Mouse (Mus musculus): ENCODE measurements at regions not wholly inside any gene's neighbourhood (a gene's known extent, or its start where the extent isn't known, plus 50 kb on each side); places are given as distances from the start of the nearest gene placed in this dataset.

DNA sequence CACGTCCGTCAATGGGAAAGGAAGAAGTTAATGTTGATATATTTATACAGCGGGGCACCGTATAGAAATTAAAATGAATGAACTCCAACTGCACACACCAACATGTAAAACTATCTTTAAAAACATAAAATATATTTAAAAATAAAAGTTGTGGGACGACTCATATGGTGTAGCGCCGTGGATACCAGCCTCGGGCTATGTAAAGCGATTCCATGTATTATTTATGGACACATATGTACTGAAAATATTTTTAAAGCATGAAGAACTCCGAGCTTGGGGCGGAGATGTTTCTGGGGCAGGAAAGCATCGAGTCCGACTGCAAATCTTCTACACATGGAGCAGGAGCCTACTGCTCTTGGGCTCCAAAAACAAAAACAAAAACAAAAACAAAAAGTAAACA, 182.4 kb downstream of the Cryba4 start:
- no peak for ATAC-seq (replicated peaks; ENCODE audit: low read depth, poor library complexity, severe bottlenecking)

DNA sequence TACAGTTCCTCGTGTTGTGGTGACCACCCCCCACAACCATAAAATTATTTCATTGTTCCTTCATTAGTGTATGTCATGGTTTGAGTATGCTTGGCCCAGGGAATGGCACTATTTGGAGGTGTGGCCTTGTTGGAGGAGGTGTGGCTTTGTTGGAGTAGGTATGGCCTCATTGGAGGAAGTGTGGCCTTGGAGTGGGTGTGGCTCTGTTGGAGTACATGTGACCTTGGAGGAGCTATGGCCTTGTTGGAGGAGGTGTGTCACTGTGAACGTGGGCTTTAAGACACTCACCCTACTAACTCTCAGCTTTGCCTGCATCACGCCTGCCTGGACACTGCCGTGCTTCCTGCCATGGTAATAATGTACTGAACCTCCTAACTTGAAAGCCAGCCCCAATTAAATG, 179.9 kb downstream of the Cryba4 start:
- no peak for ATAC-seq (replicated peaks; ENCODE audit: low read depth, poor library complexity, severe bottlenecking)

DNA sequence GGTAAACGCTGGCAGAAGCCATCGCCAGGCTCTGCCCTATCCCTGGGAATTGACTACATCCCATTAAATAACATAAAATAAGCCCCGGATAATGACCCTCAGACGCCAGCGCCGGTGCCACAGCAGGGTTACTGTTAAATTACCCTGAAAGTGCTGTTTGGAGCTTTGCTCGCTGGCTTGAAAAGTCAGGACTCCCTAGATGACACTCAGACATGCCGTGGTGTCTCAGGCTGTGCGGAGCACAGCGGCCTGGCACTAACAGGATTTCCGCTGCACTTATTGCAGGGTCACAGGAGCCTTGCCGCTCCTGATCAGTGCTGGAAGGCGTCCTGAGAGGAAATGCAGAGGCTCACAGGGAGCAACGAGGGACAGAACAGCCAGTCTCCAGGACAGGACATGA, 175.2 kb downstream of the Cryba4 start:
- no peak for ATAC-seq (replicated peaks; ENCODE audit: low read depth, poor library complexity, severe bottlenecking)

DNA sequence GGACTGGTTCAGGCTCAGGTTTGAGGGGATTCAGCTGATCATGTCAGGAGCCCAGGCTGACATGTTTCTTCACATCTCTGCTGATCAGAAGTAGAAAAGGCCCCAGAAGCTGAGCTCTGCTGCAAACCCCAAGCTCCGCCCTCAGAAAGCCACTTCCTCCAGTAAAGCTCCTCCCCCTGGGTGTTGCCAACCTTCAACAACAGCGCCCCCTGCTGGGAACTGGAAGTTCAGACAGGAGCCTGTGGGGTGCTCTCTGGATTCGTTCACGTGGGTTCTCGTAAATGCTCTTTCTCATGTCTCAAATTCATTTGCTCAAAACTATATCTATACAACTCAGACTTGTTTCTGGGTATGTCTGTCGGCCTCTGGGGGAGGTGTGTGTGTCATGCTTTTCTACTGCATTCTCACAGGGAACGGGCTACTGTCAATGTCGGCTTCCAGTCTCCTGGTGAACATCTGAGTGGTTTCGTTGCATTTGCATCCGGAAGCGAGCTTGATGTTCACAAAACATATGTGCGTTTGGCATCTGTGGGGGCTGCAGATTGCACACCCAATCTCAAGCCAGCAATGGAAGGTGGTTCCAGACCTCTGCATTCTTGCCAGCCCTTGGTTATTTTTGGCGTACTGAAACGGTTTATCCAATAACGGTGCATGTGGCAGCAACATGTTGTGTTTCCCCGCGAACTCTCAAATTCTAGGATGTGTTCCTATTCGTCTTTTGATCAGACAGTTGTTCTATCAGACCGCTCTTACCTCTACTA, 174.3 kb downstream of the Cryba4 start:
- ATAC-seq (replicated peaks; ENCODE audit: low read depth, poor library complexity, severe bottlenecking): no peak

DNA sequence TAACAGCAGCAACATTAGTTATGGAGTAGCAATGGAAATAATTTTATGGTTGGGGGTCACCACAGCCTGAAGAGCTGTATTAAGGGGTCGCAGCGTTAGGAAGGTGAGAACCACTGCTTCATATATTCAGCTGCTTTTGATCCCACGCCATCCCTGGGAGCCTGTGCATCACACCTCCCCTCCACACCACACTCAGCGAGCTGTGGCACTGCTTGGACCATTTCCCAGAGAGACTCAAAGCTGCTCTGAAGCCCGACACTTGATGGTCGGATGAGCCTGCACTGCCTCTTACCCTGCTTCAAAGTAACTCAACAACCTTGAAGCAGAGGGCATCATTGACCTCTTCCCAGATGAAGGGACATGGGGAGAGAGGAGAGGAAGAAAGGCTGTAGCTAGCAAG, 171.3 kb downstream of the Cryba4 start:
- ATAC-seq (replicated peaks; ENCODE audit: low read depth, poor library complexity, severe bottlenecking): no peak

DNA sequence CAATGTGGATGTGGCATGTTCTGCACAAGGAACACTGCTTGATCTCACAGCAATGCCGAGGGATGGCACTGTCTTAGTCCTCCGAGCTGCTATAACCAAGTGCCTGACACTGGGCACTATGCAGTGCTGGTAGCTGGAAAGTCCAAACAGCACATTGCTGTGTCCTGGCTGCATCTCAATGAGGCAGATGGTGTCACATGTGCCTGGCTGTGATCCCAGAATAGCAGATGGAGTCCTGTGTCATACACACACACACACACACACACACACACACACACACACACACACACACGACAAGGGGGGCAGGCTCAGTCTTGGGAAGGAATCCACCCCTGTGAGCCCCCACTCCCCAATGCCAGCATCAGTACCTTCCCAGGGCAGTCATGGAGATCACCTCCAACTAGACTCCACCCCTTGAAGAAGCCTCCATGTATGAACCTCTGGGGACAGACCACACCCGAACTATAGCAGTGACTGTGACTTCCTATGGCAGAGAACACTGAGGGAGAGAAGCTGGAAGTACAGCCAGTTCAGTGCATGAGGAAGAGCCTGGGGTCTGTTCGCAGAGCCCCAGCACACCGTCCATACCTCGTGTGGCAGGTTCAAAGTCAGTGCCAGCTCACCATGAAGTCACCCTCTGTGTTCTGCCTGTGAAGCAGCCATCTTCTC, 160.3 kb downstream of the Cryba4 start:
- no peak for ATAC-seq (replicated peaks; ENCODE audit: low read depth, poor library complexity, severe bottlenecking)

DNA sequence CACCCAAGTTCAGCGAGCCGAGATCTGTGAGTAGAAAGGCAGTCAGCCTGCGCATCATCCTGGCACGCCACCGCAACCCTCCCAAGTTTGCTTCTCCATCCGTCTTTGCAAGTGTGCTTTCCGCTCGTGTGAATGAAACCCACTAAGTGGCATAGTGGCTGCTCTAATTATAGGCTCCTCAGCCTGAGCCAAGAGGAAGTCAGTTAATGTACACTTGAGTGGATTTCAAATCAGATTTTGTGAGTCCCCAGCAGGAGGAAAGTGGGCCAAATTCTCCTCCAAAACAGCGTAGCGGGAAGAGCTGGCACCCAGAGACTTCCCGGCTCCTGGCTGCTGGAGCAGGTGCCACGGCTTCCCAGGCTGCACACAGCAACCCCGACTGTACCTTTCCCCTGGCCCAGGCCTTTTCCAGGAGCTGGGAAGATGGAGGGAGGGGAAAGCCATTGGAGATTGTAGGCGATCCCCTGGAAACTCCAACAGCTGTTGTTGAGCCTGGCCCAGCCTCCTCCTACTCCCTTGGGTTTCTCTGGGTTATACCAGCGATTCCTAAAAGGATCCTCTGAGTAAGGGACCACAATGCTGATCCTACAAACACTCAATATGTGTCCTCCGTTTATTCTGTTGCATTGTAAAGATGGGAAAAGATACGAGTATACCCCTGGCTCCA, 158.3 kb downstream of the Cryba4 start:
- no peak for ATAC-seq (replicated peaks; ENCODE audit: low read depth, poor library complexity, severe bottlenecking)

DNA sequence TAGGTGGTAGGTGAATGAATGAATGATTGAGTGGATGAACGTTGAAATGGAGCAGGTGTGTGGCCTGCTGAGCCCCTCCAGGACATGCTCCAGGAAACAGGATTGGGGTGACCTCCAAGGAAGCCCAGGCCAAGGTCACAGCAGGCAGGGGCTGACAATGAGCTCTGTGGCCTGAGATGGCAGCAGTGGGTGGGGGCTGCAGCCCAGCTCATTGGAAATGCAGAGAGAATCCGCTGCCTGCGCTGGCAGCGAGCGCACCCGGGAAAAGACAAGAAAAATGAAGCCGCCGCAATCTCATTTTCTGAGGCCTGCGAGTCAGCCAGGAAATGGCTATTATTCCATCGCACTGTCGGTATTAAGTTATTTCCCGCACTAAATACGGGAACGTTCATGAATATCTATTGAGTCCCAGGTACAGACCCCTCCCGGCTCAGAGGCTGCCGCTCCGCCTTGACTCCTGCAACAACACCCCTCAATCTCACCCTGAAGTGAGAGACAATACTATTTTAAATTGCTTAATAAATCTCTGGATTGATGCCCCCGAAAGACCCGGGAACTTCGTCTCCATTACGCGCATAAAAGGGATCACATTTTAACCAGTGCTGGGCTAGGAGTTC, 153.7 kb downstream of the Cryba4 start:
- no peak for ATAC-seq (replicated peaks; ENCODE audit: low read depth, poor library complexity, severe bottlenecking)

DNA sequence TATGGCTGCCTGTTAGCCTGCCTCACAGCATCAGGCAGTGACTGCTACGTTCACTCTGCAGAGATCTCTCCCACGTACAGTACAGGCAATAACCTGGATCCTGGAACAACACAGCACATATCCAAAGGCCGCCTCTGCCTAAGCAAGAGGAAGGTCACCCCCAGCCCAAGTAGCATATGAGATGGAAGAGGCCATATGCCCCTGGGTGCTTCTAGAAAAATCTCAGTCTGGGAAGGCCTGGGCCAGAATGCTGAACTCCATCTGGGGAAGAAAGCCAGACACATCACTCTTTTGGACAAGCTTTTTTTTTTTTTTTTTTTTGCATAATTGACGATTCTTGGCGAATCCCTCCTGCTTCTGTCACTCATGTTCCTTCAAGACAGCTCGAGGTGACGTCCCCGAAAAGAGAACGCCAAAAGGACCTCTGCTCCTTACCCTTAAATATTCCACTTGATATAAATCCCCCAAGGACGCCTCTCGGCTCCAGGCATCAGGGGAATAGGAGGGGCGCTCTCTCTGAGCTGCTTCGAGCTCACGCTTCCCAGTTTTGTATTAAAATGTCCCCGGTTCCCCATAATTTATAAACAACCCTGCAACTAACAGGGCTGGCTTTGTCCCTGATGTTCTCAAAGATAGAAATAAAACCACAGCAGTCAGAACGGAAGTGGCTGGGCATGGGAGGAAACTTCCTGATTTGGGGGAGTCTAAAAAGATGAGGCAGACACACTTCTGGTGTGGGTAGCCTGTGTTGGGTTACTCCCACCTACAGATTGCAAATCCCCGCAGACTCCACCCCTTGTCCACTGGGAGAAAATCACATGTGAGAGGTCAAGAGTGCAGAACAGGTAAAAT, 150.4 kb downstream of the Cryba4 start:
- peak; percentile 57 for ATAC-seq (replicated peaks; ENCODE audit: low read depth, poor library complexity, severe bottlenecking)

DNA sequence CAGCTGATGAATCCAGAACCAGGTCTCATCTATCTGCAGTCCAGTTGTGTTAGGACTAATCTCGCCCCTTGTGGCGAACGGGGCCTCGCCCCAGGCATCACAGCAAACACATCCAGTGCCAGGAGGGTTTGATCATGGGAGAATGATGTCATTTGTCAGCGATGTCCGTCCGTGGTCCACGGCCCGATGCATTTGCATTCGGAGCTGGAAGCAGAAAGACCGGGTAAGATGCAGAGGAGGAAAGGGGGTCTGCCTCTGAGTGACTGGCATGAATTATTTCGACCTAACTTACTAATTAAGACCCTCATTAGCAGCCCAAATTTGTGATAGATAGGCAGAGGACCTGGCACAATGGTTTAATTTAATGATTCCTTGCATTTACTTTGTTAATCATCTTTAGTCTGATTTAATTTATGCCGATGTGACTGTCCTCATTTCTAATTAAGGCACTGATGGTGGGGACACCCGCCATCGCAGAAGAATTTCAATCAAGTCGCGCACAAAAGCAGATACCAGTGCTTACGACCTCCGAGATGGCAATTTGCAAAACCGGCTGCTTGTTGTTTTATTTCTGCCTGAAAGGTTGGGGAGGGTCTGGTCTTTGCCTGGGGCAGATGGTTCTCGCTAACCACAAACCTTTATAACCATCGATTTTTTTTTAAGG, 141.9 kb downstream of the Cryba4 start:
- no peak for ATAC-seq (replicated peaks; ENCODE audit: low read depth, poor library complexity, severe bottlenecking)

DNA sequence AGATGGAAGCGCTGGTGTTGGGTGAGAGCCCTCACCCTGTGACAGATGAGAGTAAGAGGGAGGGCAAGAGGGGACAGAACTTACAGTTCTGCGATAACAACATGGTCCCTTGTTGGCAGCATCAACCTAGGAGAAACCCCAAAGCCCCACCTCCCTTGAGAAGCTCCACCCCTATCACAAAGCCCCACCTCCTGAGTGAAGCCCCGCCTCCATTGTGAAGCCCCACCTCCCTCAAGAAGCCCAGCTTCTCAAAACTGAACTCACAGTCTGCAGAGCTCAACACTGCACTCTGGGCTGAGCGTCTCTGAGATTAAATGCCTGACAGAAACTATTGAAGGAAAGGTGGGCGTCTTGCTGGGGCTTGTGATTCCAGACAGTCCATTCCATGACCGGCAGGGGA, 131.6 kb downstream of the Cryba4 start:
- ATAC-seq (replicated peaks; ENCODE audit: low read depth, poor library complexity, severe bottlenecking): no peak

DNA sequence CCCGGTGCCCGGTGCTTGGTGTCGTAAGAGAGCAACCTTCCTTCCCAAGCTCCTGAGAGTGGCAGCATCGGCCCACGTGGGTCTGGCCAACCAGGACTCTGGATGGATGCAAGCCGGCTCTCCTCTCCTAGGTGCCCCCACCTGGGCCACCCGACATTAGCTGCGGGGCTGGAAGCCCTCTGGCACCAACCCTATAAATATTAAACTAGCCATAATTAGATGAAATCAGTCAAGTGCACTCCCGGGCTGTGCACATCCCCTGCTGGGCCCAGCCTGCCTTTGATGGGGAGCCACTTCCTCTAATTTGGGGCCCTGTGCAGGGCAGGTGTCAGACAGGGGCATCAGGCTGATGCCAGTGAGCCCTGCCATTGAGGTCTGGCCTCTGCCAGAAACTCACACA, 130.8 kb downstream of the Cryba4 start:
- no peak for ATAC-seq (replicated peaks; ENCODE audit: low read depth, poor library complexity, severe bottlenecking)

DNA sequence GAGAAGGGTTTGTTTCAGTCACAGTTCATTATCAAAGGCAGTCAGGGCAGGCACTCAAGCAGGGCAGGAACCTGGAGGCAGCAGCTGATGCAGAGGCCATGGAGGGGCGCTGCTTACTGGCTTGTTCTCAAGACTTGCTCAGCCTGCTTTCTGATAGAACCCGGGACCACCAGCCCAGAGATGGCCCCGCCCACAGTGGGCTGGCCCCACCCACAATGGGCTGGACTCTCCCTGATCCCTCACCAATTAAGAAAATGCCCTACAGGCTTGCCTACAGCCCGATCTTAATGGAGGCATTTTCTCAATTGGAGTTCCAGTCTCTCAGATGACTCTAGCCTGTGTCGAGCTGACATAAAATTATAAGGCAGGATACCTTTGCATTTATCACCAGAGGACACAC, 129.7 kb downstream of the Cryba4 start:
- no peak for ATAC-seq (replicated peaks; ENCODE audit: low read depth, poor library complexity, severe bottlenecking)

DNA sequence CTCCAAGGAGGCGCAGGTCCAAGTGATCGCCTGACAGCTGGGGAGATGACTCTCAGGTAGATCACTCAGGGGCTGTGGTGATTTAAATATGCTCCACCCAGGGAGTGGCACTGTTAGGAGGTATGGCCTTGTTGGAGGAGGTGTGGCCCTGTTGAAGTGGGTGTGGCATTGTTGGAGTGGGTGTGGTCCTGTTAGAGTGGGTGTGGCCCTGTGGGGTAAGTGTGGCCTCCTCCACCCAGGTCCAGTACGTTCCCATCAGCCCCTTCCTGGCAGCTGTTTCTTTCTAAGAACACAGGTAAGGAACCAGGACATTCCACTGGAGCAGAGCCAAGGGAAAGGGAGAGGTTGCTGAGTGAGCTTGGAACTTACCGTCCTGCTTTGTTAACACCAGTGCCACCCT, 125.1 kb downstream of the Cryba4 start:
- ATAC-seq (replicated peaks; ENCODE audit: low read depth, poor library complexity, severe bottlenecking): no peak

DNA sequence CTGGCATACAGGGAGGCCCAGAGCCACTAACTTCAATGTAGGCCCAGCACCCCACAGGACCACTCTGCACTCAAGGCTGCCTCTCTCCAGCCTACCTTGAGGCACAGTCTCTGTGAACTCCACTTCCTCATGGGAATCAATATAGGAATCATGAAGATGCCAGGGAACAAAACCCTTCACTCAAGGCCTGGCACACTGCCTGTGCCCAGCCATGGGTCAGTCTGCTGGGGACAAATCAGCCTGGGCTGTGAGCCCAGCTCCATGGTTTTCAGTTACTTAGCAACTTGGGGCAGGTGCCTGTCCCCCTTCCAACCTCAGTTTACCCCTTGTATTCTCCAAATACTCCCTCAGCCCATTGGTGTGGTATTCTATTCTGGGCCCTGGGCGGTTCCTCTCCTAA, 119.6 kb downstream of the Cryba4 start:
- no peak for ATAC-seq (replicated peaks; ENCODE audit: low read depth, poor library complexity, severe bottlenecking)

DNA sequence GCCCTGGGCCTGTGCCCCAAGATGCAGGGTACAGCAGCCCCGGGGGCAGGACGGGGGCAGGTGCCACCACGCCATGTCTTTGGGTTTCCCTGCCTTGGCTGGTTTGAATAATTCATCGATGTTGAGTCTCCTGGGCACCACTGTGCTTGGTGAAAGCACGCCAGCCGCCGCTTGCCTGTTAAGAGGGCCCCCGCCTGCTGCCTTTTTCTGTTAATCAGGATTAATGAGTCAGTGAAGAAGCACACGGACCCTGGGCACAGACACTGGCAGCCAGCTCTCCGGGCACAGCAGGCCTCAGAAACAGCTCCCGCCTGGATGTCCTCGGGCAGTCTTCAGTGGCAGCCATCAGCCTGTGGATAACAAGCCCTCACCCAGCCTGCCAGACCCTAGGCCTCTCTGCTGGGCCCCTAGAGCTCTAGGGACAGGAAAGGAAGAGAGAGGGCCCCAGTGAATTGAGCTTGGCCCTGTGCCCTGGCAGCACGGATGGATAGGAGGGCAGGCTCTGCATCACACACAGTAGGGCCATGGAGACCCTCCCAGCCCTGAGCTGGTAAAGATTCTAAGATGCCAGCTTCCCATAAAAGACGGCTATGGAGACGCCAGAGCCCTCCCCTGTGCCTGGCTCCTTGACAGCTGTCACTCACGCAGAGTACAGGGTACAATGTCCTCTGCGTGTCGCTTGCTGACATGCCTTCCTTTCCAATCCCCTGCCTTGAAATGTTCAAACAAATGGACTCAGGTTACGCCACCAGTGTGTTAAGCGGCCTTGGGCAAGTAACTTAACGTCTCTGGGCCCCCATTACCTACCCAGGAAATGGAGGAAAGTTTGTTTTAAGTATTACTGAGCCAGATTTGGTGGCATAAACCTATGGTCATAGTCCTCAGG, 118.4 kb downstream of the Cryba4 start:
- ATAC-seq (replicated peaks; ENCODE audit: low read depth, poor library complexity, severe bottlenecking): no peak

DNA sequence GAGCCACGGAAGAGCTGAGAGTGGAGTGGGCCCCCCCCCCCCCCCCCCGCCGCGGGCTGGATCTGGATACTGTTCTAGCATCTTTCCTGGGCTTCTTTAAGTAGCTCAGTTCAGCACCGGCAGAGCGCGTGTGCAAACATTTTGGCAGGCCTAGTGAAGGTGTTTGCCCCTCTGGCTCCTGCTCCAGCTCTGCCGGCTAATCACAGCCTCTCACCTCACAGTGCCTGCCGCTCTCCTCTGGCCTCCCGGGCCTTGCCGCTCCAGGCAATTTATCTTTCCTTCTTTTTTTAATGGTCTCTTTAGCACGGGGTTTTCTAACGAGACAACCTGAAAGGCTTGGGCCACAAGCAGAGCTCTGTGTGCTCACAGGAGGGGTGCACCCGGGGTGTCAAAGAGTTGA, 115.7 kb downstream of the Cryba4 start:
- no peak for ATAC-seq (replicated peaks; ENCODE audit: low read depth, poor library complexity, severe bottlenecking)

DNA sequence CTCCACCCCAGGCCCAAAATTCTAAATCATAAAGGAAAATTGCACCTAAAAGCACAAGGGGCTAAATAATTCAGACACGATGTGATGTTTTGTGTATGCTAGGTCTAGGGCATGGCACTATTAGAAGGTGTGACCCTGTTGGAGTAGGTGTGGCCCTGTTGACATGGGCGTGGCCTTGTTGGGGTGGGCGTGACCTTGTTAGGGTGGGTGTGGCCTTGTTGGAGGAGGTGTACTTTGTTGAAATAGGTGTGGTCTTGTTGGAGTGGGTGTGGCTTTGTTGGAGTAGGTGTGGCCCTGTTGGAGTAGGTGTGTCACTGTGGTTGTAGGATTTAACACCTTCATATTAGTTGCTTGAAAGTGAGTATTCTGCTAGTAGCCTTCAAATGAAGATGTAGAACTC, 114.1 kb downstream of the Cryba4 start:
- ATAC-seq (replicated peaks; ENCODE audit: low read depth, poor library complexity, severe bottlenecking): no peak

DNA sequence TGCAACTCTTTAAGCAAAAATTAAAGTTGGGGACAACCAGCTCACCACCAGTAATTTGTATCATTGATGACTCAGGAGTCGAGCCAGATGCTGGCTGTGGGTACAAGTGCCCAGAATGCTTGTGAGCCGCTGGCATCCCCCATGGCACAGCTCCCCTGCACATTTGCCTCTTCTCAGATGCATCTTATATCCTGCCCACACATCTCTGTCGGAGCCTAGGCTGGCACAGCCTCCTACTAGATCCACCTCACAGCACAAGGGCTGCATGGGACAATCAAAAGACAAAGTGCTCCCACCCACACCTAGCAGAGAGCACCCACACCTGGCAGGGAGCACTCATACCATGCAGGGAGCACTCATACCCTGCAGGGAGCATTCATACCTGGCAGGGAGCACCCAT, 109.6 kb downstream of the Cryba4 start:
- ATAC-seq (replicated peaks; ENCODE audit: low read depth, poor library complexity, severe bottlenecking): no peak
